Mouse (Mus musculus): Measurements from ENCODE around the gene Nme6. TPM values are rescaled to one million over a fixed set of nuclear protein-coding genes. Genes with fewer than 3 reads are reported as not detected.

The Nme6 gene
- total RNA-seq, 2 experiments from 2014 or later, result 19.3 to 21.1 TPM

DNA sequence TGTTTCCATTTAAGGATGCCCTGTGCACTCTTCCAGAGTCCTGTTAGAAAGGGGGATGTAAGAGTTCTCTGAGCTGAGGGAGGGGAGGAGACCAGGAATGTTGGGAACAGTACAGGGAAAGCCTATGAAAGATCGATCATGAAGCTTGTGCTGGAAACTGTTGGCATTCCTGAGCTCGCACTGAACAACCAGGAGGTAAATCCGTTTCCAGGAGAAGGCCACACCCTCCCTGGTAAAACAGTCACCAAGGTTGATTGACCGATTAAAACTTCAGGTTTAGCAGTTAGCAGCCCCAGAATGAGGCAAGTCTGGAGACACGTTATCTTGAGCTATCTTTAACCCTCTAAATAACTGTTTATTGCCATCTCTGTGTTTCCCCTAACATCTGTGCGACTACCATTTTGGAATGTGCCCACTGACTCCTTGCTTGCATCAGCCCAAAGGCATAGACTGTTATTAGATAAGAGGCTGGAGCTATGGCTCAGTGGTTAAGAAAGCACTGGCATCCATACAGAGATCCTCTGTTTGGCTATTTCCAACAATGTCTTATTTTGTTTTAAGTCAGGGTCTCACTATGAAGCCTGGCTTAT is 38.5 kb downstream of the Nme6 start:
- DNase-seq, result no peak

DNA sequence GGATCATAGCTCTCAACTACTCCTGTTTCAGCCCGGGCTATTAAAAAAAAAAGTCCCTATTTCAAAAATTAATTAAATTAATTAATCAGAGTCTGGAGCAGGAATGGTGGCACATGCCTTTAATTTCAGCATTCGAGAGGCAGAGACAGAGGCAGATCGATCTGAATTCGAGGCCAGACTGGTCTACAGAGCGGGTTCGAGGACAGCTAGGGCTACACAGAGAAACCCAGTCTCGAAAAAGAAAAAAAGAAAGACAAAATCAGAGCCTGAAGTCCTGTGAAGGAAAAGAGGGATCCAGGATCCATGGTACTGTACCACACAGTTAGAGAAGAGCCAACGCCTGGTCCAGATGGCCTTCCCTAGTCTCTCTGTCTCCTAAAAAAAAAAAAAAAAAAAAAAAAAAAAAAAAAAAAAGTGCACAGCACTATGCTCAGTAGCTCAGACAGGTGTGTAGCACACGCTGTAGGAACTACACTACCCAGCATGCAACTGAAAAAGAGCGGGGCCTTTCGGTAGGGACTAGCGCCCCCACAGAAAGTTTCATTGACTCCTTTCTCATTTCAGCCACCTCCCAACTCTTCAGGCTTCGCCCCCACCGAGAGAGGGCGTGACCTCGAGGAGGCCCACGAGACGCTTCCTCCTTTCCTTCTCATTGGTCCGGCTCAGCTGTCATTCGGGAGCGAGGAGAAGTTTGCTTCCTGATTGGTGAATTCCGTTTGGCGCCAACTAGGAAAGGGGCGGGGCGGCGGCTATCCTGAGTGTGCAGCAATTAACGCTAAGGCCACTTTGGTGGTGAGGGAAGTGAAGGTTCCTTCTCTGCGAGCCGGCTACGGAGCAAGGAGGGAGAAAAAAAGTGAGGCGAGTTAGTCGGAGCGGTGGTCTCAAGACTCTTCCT is 42.5 kb downstream of the Nme6 start, which contains the start of gene Cdc25a:
Gene Cdc25a (plus strand): TSS at position 783 of the 895 bp plus-strand sequence.
- DNase-seq, result peak; percentile 98

DNA sequence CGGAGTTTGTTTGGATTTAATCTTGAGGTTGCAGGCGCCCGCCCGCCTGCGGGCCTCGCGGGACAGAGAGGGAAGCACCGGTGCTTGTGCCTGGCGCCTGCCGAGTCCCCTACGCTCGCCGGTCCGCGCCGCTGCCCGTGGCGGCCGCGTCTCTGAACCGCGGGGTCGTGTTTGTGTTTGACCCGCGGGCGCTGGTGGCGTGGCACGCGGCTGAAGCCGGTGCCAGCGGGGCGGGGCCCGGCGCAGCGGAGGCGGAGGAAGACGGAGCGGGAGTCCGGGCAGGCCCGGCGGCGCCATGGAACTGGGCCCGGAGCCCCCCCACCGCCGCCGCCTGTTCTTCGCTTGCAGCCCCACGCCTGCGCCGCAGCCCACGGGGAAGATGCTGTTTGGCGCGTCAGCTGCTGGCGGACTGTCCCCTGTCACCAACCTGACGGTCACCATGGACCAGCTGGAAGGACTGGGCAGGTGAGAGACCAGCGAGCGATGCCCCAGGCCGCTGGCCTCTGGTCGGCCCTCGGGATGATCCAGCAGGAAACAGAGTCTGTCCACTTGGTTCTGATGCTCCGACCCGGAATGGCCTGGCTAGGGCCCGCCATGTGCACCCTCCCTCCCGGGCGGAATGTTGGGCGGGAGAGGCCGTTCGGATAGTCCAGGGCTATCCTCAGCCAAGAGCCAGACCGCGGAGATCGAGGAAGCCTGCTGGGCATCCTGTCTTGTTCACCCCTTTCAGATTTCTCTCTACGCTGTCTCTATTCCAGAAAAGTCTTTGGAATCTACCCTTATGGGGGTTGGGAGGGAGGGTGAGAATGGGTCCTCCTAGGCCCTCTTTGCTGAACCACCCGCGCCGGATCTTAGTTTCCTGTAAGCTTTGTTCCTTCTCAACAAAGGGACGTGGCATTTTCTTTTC is 43.4 kb downstream of the Nme6 start:
- DNase-seq, result peak; percentile 78 to 86

DNA sequence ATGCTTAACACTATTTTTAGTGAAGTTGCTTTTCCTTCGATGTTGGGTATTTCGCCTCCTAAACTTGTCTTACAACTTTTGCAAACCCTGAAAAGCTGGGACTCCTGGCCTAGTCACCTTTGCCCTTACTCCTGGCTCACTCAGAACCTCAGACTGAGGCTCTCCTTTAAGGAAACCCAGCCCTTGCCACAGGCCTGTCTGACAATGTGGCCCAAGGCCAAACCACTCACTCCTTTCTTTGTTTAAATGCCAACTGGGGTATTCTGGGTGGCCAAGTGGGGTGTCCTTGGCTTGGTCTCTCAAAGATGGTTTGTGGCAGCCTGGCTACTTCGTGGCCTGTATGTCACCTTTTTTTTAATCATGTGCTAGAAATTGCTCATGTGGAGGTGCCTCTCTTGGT is 44.2 kb downstream of the Nme6 start:
- DNase-seq, result peak; percentile 64 to 66

DNA sequence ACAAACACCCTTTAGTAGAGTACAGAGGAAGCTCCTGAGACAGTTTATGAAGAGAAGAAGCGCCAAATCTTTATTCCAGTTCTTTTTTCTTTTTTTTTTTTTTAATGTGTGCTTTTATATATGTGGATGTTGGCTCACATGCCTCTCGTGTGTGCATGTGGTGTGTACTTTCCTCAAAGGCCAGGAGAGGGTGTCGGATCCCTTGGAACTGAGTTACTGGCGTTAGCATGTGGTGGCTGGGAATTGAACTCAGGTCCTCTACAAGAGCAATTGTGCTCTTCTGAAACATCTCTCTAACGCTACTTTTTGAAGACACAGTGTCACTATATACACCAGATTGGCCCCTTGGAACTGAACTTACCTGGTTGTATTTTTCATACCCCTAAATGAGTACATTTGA is 45.1 kb downstream of the Nme6 start:
- no peak for DNase-seq

DNA sequence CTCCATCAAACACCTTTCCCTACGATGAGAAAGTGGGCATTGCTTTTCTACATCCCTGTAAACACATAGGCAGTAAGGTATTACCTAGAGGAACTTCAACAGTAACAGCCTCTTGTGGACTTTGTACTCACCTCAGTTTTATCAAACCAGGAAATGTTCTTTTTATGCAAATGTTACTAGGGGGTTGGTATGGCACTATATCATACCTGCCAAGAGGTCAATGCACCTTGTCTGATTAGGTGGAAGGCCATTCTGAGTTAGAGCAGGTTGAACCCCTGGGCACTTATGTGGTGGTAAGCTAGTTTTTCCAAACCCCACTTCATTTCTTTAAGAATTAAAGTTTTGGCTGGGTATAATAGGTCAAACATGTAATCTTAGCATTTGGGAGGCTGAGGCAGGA is 46.8 kb downstream of the Nme6 start:
- no peak for DNase-seq

DNA sequence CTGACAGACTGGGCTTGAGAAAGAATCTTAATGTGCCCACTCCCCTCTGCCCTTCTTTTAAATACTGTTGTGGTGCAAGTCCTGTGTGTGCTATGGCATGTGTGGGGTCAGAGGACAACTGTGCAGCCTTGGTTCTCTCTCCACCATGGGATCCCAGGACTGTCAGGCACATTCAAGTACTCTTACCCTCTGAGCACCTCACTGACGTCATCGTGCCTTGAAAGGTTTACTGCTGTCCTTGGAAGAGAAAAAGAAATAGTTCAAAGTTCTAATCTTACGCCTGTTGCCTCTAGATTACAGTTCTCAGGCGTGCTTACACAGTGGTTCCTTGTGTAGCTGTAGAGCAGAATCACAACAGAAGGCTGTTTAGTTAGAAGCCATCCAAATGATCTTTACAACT is 53.7 kb downstream of the Nme6 start:
- no peak for DNase-seq

- DNase-seq, result no peak
These were observed 54.8 kb downstream of the Nme6 start for GRCm38 (mm10) chr9:109887321-109887720.

DNA sequence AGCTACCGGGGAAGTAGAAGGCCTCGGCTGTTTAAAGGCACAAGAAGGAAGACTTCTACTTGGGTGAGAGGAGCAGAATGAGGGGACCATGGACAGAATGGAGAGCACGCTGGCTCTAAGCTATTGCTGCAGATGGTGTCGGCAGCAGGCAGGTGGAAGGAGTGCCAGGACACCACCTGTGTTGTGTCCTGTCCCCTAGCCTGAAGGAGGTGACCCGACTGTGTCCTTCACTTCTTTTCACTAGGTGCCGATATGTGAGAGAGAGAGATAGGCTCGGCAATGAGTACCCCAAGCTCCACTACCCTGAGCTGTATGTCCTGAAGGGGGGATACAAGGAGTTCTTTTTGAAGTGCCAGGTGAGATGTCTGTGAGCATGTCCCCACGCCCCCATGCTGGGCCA is 59.0 kb downstream of the Nme6 start:
- DNase-seq, result no peak

Small RNA genes within 50 kb of the gene (microRNA-seq; reads per million reads assigned to microRNA genes)
- not detected for gene Mir7089

Other genes with a start within 250 kb of the Nme6 start
- not detected for gene Fbxw24, start 206.7 kb upstream of the Nme6 start, total RNA-seq (2021)
- not detected for gene Fbxw25, start 168.1 kb upstream of the Nme6 start, total RNA-seq (2021)
- not detected for gene Fbxw18, start 130.0 kb upstream of the Nme6 start, total RNA-seq (2021)
- gene Fbxw26, start 86.7 kb upstream of the Nme6 start, total RNA-seq (2021), result not detected
- not detected for gene Fbxw27, start 42.1 kb upstream of the Nme6 start, total RNA-seq (2021)
- gene Spink8, start 20.5 kb upstream of the Nme6 start, total RNA-seq (2021), result 10 to 100 TPM; 13.1 to 21.8 TPM
- under 1 TPM in 1 of 2 experiments, not detected in 1; 0.56 TPM for gene Camp, start 16.9 kb downstream of the Nme6 start, total RNA-seq (2021)
- 10 to 100 TPM; 10.1 to 17.6 TPM for gene Cdc25a, start 42.8 kb downstream of the Nme6 start, total RNA-seq (2021)
- gene Map4, start 98.7 kb downstream of the Nme6 start, total RNA-seq (2021), result 10 to 100 TPM; 75.6 to 96.8 TPM